Mouse (Mus musculus): ENCODE measurements around the gene Slc26a6.
A peak's percentile ranks its signal among the peaks of the same experiment; 100 is the strongest.

The Slc26a6 gene

DNA sequence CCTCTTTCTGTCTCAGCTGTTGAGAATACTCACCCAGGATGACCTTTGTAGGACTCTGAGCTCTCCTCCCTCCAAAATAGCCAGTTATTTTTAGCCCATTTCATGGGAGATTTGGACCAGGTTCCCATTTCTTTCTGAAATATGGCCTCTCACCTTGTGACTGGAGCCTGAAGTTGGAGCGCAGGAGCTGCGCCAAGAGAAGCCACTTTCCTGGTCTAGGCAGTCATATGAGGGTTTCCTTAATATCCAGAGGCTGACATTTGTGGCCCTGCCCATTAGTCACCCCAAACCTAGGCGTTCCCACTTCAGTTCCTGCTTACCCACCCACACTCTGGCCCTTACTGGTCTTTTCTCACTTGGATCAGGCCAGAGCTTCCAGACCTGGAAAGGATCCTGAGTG lies at the start of gene Slc26a6:
Gene Slc26a6 (plus strand): TSS at position 308 of the 400 bp plus-strand sequence.
- no peak for DNase-seq (ENCODE audit: low read depth)

DNA sequence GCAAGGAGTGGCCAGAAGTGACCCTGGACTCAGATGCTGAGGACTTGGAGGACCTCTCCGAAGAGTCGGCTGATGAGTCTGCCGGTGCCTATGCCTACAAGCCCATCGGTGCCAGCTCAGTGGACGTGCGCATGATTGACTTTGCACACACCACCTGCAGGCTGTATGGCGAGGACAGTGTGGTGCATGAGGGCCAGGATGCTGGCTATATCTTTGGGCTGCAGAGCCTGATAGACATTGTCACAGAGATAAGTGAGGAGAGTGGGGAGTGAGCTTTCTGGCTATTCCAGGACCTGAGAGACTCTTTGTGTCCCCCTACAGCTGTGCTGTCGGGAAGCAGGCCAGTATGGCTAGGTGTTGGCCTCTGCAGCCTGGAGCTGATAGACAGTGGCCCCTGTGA lies 47.3 kb upstream of the Slc26a6 start:
- DNase-seq (ENCODE audit: low read depth): no peak

DNA sequence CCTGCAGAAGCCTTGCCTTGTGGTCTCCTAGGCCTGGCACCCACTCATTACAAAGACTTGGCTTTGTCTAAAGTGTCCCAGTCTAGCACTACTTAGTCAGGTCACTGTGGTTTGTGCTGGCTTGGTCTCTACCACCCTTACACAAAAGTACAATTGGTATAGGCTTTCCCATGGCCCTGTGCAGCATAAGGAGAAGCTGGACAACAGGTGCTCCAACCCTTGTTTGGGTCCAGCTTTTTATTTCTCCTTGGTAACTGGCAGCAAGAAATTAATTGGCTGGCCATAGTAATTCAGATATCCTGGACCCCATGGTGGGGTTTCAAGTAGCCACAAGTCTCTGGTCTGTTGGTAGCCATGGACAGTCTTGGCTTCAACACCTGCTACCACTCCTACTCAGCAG lies 46.7 kb upstream of the Slc26a6 start:
- no peak for DNase-seq (ENCODE audit: low read depth)

DNA sequence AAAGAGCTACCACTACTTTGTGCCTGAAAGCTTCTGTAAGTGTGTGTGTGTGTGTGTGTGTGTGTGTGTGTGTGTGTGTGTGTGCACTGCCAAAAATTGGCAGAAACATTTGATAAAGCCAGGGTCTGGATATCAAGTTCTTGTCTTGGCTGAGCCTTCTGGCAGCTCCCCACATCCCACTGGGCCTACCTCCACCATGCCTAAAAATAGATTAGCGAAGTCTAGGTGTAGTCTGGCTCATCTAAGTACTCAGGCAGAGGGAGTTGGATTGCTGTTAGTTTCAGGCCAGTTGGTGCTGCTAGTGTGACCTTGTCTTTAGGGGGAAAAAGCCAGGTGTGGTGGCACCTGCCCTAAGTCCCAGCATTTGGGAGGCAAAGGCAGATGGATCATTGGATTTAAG lies 46.3 kb upstream of the Slc26a6 start:
- DNase-seq (ENCODE audit: low read depth): no peak

DNA sequence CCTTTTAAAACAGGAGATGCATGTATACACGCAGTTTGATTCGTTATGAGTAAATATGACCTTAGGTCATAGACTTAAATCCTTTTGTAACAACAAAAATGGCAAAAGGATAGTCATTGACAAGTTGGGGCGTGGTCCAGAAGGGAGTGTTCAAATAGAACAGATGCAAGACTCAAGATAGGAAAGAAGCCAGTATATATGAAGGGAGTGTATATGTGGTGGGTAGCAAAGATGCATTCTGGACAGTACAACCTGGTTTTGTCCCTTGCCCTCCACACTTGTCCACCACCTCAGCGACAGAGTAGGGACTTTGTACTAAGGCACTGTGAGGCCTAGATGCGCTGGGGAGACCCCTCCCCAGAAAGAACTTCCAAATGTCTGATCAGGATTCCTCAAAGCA lies 45.4 kb upstream of the Slc26a6 start:
- no peak for DNase-seq (ENCODE audit: low read depth)

DNA sequence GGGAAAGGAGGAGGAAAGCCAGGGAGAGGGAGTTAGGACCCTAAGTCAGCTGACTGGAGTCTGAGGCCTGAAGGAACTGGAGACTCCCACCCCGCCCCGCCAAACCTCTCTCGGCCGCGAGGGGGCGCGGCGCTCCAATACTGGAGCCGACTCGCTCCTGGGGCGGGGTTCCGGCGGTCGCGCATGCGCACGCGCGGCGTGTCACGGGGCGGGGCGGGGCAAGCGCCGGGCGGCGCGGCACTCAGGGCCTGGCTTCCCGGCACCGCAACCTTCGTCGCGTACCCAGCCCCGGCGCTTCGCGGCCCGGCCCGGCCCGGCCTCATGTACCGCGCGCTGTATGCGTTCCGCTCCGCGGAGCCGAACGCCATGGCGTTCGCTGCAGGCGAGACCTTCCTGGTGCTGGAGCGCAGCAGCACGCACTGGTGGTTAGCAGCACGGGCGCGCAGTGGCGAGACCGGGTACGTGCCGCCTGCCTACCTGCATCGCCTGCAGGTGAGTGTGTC lies 44.9 kb upstream of the Slc26a6 start, which contains the start of gene Nckipsd:
Gene Nckipsd (plus strand): TSS at position 206 of the 503 bp plus-strand sequence.
- peak; percentile 95 for DNase-seq (ENCODE audit: low read depth)

DNA sequence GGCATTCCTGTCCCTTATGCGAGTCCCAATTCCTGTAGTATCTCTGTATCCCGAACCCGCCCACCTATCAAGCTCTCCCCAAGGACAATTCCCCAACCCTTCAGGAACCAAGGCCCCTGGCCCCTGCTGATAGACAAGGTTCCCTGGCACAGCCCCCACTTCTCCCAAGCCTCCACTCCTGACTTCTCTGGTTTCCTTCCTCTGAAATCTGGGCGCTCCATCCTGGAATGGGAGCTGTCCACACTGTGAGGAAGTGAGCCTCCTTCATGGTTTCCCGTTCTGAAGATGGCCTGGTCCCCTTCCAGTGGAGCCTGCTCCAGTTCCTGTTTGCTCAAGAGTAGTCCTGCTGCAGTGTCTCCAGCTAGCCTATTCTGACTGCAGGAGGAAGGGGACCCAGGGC lies 43.9 kb upstream of the Slc26a6 start:
- DNase-seq (ENCODE audit: low read depth): no peak

DNA sequence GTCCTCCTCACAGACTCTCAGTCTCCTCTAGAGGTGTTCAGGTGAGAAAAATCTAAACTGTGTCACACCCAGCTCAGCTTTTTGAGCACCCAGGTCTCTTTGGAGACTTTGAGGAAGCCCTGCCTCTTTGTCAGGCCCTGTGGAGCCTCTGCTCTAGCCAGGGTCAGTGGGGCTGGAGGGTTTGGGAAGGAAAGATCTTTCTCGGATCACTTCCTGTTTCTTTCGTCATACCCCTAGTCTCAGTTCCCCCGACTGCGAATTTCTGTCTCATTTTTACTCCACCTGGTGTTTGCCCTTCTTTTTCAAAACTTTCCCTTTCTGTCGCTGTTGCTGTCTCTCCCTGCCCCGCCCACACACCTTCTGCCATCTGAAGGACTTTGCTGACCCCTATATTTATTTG lies 43.4 kb upstream of the Slc26a6 start:
- no peak for DNase-seq (ENCODE audit: low read depth)

DNA sequence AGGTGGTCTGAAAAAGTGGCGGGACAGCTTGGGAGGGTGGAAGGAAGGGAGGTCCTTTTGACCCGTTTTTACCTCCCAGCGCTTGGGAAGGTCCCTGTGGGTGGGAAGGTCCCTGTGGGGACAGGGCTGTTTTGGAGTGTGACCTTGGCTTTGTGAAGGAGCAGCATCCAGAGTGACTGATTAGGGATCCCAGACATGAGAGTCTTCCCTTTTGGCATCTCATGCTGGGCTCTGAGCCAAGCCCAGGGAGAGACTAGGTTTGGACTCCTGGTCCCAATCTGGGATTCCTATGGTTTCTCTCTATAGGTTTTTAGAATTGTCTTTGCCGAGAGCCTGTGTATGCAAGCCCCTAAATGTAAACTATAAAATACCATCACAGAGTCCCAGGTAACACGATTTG lies 42.6 kb upstream of the Slc26a6 start:
- DNase-seq (ENCODE audit: low read depth): no peak

DNA sequence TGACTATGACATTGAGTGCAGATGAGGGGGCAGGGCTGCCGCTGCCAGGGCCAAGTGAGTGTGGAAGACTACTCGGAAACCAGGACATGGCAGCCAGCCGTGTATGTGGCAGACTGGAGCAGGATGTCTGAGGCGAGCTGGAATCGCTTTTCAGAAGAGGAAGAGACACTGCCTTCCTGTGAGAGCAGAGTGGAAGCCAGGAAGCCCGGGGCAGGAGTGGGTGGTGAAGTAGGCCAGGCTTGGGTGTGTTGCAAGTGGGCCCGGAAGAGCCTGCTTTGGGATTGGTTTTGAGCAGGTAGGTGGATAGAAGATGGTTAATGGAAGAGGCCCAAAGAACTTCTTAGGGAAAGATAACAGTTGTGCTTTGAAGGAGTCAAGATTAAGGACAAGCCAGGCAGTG lies 37.5 kb upstream of the Slc26a6 start:
- no peak for DNase-seq (ENCODE audit: low read depth)

DNA sequence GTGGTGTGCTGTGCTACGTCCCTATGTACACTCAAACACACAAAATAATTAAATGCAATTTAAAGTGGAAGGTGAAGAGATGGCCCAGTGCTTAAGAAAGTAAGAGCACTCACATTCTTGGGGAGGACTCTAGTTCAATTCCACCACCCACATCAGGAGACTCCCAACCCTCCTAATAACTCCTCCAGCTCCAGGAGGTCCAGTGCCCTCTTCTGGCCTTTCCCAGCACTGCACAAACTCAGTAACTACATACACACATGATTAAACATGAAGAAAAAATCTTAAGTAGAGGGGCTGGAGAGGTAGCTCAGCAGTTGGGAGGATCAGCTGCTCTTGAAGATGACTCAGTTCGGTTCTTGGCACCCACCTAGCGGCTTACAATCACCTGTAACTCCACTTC lies 33.6 kb upstream of the Slc26a6 start:
- peak; percentile 61 for DNase-seq (ENCODE audit: low read depth)

DNA sequence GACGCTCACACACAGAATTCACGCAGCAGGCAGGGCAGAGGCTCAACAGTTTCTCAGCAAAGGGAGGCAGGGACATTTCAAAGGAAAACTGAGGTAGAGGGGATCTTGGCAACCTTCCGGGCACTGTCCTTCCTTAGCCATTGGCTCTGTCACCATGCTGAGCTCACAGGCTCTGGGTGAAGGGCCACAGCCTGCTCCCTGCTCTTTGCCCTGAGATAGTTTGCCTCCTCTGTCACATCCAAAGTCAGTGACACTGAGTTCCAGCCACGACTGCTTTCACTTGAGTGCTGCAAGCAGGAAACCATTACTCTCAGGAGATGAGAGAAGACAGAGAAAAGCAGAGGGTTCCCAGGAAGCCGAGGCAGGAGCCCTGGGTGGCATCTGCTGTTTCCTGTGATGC lies 33.0 kb upstream of the Slc26a6 start:
- no peak for DNase-seq (ENCODE audit: low read depth)

DNA sequence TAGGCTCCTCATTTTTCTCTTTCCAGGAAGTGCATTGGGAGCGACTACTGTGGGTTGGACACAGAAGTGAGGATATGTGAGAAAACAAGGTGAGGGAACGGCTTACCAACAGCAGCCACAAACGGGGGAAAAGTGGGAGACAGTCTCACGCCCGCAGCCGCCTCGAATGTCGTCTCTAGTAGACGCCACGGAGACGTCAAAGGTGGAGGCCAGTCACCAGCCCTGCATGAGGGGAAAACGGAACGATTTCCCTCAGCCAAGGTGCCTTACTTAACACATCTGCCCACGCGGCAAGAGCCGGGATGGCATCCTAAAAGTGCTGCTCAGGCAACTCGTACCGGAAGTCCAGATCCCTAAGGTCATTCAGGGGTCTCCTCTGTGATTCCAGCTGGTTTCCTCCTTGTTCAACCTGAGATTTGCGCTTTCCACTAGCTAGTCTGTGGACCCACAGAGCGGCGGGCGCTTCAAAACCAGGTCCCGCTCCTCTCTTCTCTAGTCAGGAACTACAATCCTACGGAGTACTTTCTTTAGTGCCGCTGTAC lies 28.9 kb upstream of the Slc26a6 start:
- DNase-seq (ENCODE audit: low read depth): no peak

DNA sequence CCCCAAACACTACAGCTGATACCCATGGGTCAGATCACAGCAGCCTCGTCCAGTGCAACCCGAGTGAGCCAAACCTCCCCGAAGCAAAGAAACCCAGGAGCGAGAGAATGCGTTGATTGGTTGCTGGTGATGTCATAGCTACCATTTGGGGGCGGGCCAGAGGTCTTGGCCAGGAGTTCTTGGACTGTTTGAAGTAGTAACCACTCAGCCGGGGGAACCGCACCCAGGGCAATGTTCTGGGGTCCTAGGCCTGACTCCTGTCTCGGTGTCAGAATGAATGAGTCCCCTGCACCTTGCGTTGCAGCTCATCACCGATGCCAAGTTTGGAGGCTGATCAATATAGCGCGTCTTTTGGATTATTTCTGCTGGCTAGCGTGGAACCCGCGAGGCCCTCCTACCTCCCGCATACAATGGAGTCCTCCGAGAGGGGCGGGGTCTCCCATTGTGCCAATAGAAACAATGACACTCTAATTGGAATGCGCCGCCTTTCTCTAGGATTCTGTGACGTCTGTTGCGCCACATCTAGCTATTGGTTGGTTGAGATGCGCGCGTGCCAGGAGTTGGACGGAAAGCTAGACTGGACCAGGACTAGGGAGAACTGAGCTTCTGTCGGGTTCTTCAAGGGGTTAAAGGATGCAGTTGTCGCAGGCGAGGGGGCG lies 28.2 kb upstream of the Slc26a6 start:
- no peak for DNase-seq (ENCODE audit: low read depth)

DNA sequence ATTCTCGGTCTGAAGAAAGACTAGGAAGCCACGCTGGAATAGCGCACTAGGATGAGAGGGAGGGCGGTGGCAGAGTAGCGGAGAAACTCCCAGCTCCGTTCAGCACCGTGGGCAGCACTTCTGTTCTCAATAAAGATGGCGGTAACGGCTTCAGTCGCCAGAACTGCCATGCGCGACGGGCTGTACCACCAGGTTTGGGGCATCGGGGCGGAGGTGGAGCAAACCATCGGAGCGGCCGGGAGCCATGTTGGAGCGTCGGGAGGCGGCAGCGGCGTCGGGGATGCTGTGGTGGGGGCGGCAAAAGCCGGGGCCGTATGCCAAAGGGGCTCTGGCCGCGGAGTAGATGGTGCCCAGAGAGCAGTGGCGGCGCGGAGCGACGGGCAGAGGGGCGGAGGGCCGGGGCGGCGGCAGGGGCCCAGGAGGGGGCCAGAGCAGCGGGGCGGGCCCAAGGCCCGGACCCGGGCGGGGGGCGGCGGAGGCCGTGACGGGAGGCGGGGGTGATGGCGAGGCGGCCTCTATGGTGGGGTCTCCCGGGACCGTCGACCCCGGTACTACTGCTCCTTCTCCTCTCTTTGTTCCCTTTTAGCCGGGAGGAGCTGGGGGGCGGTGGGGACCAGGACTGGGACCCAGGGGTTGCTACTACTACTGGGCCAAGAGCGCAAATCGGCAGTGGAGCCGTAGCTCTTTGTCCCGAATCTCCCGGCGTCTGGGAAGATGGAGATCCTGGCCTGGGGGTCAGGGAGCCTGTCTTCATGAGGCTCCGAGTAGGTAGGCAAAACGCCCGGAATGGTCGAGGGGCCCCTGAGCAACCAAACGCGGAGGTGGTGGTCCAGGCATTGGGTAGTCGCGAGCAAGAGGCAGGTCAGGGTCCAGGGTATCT lies 27.0 kb upstream of the Slc26a6 start, which contains the start of gene Celsr3:
Gene Celsr3 (plus strand): TSS at position 501 of the 880 bp plus-strand sequence.
- peak; percentile 48 for DNase-seq (ENCODE audit: low read depth)

DNA sequence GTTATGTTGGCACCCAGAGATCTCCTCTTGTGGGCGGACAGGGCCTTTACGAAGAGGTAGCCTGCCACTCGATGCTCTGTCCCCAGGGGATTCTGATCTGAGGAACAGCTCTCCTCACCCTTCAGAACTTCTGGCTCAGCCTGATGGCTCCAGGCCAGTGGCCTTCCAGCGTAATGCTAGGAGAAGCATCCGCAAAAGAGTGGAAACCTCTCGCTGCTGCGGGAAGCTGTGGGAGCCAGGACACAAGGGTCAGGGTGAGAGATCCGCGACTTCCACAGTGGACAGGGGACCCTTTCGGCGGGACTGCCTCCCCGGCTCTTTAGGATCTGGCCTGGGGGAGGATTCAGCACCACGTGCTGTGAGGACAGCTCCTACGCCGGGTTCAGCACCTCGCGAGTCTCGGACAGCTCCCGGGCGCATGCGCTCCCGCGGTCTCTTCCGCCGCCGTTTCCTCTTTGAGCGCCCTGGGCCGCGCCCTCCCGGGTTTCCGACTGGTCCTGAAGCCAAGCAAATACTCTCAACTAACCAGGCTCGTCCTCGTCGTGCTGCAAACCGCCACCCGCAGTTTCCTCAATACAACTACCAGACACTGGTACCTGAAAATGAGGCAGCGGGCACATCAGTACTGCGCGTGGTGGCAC lies 26.3 kb upstream of the Slc26a6 start:
- peak; percentile 86 for DNase-seq (ENCODE audit: low read depth)

DNA sequence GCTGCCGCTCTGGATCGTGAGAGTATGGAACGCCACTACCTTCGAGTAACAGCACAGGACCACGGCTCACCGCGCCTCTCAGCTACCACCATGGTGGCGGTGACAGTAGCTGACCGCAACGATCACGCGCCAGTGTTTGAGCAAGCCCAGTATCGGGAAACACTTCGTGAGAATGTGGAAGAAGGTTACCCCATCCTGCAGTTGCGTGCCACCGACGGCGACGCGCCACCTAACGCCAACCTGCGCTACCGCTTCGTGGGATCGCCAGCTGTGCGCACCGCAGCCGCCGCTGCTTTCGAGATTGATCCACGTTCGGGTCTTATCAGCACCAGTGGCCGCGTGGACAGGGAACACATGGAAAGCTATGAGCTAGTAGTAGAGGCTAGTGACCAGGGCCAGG lies 25.6 kb upstream of the Slc26a6 start:
- DNase-seq (ENCODE audit: low read depth): no peak

DNA sequence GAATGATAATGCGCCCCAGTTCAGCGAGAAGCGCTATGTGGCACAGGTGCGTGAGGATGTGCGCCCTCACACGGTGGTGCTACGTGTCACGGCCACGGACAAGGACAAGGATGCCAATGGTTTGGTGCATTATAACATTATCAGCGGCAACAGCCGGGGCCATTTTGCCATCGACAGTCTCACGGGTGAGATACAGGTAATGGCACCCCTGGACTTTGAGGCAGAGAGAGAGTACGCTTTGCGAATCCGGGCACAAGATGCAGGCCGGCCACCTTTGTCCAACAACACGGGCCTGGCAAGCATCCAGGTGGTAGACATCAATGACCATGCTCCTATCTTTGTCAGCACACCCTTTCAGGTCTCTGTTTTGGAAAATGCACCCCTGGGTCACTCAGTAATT lies 25.2 kb upstream of the Slc26a6 start:
- DNase-seq (ENCODE audit: low read depth): no peak

DNA sequence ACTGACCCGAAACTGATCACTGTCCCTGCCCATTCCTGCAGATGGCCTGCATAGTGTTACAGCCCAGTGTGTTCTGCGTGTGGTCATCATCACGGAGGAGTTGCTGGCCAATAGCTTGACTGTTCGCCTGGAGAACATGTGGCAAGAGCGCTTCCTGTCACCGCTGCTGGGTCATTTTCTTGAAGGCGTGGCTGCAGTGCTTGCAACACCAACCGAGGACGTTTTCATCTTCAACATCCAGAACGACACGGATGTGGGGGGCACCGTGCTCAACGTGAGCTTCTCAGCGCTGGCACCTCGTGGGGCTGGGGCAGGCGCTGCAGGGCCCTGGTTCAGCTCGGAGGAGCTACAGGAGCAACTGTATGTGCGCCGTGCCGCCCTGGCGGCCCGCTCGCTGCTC lies 21.4 kb upstream of the Slc26a6 start:
- peak; percentile 44 for DNase-seq (ENCODE audit: low read depth)

DNA sequence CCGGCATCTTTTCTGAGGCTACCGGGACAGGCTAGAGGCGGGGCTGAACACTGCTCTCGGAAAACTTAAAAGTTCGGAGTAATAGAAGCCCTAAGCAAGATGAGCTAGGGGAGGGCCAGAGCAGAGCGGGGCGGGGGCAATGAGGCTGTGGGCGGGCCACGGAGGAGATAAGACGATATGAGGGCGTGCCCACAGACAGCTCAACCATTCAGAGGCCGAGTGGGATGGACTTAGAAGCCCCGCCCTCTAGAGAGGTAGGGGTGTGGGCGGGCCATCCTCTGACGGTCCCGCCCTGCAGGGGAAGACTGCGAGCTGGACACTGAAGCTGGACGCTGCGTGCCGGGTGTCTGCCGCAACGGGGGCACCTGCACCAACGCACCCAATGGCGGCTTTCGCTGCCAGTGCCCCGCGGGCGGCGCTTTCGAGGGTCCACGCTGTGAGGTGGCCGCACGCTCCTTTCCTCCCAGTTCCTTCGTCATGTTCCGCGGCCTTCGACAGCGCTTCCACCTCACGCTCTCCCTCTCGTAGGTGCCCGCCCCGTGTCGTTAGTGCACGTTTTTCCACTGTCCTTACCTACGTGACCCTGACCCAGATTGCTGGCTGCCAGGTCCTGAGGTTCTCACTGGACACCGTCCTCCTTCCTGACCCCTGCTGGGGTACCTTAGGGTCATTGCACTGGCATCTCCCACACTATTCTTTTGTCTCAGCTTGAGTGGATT lies 20.5 kb upstream of the Slc26a6 start:
- DNase-seq (ENCODE audit: low read depth): peak; percentile 93

DNA sequence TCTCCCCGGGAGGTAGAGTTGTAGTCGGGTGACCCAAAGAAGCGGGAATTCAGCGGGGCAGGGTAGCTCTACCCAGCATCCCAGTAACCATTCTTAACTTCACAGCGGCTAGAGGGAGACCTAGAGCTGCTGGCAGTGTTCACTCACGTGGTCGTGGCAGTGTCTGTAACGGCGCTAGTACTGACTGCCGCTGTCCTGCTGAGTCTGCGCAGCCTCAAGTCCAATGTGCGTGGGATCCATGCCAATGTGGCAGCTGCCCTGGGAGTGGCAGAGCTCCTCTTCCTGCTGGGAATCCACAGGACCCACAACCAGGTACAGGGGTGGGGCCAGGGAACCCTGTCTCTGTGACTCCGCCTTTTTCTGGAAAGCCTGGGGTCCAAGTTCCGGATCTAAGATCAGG lies 10.1 kb upstream of the Slc26a6 start:
- DNase-seq (ENCODE audit: low read depth): no peak

DNA sequence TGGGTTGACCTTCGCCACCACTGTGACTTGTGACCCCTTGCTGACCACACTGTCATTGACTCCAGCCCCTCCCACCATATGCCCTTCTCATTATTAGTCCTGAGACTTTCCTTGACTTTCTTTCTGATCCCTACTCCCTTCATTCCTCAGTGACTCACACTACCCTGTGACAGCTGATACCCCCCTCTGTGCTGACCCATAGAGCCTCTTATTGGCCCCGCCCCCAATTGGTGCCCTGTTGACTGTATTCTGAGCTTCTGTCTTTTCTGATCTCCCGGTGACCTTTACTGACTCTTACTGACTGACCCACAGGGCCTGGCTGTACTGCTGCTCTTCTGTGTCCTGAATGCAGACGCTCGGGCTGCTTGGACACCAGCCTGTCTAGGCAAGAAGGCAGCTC lies 7.7 kb upstream of the Slc26a6 start:
- DNase-seq (ENCODE audit: low read depth): no peak

Data from induced T-regulatory cell, adult 2 months (primary cell).